Comparison of ENCODE assay signal across 19 mouse cellular contexts in the genomic region with DNA sequence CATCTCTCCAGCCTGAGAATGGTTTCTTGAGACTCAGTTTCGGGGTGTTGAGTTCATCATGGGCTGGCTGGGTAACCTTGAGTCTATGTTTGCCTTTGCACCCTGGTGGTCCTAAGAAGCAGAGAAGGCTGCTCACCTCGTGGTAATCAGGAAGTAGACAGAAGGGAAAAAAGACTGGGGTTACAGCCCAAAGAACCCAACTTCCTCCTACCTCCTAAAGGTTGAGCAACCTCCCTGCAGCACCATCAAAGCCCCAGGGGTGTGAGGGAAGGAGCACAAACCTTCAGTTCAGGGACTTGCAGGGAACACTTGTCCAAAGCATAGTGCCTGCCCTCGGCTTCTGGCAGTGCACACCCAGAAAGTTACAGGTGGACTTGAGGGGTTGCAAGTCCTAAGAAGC. TPM values are rescaled to one million over a fixed set of nuclear protein-coding genes. Genes with fewer than 3 reads are reported as not detected.
"Had no signal": no experiment of that assay in that cellular context is flagged by ENCODE, and none has a peak within 500 bp of the region (broad histone marks: within the 10 kb centered on the region; RNA-seq: fewer than 3 reads in every experiment).

No protein-coding gene starts in this region.

- H3K36me3 ChIP-seq: liver, embryonic 15.5 days; lung, embryonic 15.5 days; midbrain, embryonic 13.5 days; midbrain, embryonic 15.5 days; neural tube, embryonic 12.5 days; stomach, embryonic 15.5 days had no signal

- ATAC-seq: liver, postnatal 0 days; lung, postnatal 0 days; midbrain, embryonic 13.5 days; midbrain, embryonic 15.5 days had no signal

- H3K9ac ChIP-seq: liver, embryonic 15.5 days; liver, postnatal 0 days; lung, embryonic 15.5 days; midbrain, embryonic 13.5 days; midbrain, embryonic 15.5 days; neural tube, embryonic 12.5 days; stomach, embryonic 15.5 days had no signal

- H3K27me3 ChIP-seq: liver, embryonic 15.5 days; megakaryocyte, embryonic 14.5 days; midbrain, embryonic 13.5 days; midbrain, embryonic 15.5 days; neural tube, embryonic 12.5 days; stomach, embryonic 15.5 days had no signal

- H3K9me3 ChIP-seq: liver, embryonic 15.5 days; lung, embryonic 15.5 days; midbrain, embryonic 13.5 days; midbrain, embryonic 15.5 days; neural tube, embryonic 12.5 days; stomach, embryonic 15.5 days had no signal

- H3K27ac ChIP-seq: liver, embryonic 15.5 days; lung, embryonic 15.5 days; macrophage; midbrain, embryonic 13.5 days; midbrain, embryonic 15.5 days; neural tube, embryonic 12.5 days; stomach, embryonic 15.5 days; stomach, postnatal 0 days had no signal

- H3K4me3 ChIP-seq: liver, embryonic 15.5 days; lung, embryonic 15.5 days; megakaryocyte, embryonic 14.5 days; midbrain, embryonic 13.5 days; midbrain, embryonic 15.5 days; neural tube, embryonic 12.5 days; stomach, embryonic 15.5 days had no signal

- H3K4me2 ChIP-seq: liver, embryonic 15.5 days; lung, embryonic 15.5 days; midbrain, embryonic 11.5 days; midbrain, embryonic 13.5 days; midbrain, embryonic 15.5 days; neural tube, embryonic 12.5 days; stomach, embryonic 15.5 days had no signal

- H3K4me1 ChIP-seq: liver, embryonic 15.5 days; megakaryocyte, embryonic 14.5 days; stomach, embryonic 15.5 days had no signal

- DNase-seq: liver, postnatal 0 days; lung, adult 2 months; lung, postnatal 14 days; lung, postnatal 36 days; right cerebral cortex, postnatal 14 days; thymus, adult 2 months; thymus, postnatal 25 days had no signal

RNA-seq across cellular contexts. Expression of a gene that starts 11.5 kb away (rescaled TPM):
- total RNA-seq: monocyte, adult 5-6 weeks had no signal
- polyA plus RNA-seq: macrophage had no signal
